Mouse (Mus musculus): ENCODE results near the gene Slc32a1.

DNA sequence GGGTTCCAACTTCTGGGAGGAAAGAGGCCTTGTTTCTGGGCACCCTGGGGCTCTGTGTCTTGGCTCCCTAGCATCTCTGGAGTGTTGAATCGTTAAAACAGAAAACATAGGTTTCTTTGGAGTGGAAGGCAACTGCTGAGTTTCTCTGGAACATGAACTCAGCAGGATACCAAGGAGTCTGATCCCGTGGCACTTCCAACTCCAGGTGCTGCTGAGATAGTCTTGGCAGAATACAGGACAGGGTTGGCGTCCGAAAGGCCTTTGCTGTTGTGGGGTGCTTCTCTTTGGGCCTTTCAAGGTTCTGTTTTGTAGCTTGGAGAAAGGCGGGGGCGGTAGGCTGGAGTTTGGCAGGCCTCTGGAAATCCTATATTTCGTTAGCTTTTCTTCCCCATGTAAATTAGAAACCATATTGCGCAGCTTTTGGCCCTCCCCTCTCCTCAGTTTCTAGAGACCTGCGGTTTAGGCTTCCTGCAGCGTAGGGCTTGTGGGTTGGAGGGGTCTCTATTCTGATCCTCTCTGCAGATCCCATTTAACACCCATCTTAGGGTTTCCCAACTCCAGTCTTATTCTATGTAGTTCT is 2.2 kb downstream of the Slc32a1 start:
- TF ChIP-seq ZNF384 (IDR thresholded peaks at IDR 0.05; ENCODE audit: low read depth, low read length) = no peak
- TF ChIP-seq CHD2 (IDR thresholded peaks at IDR 0.05; ENCODE audit: low read depth, low read length) = no peak
- no peak for TF ChIP-seq HCFC1 (IDR thresholded peaks at IDR 0.05; ENCODE audit: borderline replicate concordance, insufficient read depth, low read length)
- no peak for TF ChIP-seq MAFK (IDR thresholded peaks at IDR 0.05; ENCODE audit: insufficient read depth, low read depth, low read length)

Data from ES-E14 (cell line).